Mouse (Mus musculus) hindbrain, embryonic 16.5 days (tissue): ENCODE measurements around the gene Nudt13. TPM values are rescaled to one million over a fixed set of nuclear protein-coding genes. Genes with fewer than 3 reads are reported as not detected.

ENCODE experiments used
- ATAC-seq: fragments of 200-750 bp; cut with Nextera tagmentation; 2 replicates; pipeline ENCODE4 v1.8.0; 2017; ENCODE audit warnings: moderate TSS enrichment, moderate library complexity
- H3K27ac ChIP-seq: fragments of 300-500 bp; sonication (generic); 2 replicates; pipeline ENCODE4 v1.5.1; 2014; ENCODE audit warnings: low read depth, mild to moderate bottlenecking, control low read depth, low read length, moderate library complexity
- H3K27me3 ChIP-seq: fragments of 300-500 bp; sonication (generic); replicated peaks from 2 replicates; pipeline ENCODE4 v1.6.1; 2014; ENCODE audit warnings: low read length; ENCODE audit not compliant: control insufficient read depth, insufficient read depth
- H3K36me3 ChIP-seq: fragments of 300-500 bp; sonication (generic); 2 replicates; pipeline ENCODE4 v1.6.1; 2014; ENCODE audit warnings: mild to moderate bottlenecking, low read length, moderate library complexity, mixed read lengths; ENCODE audit not compliant: control insufficient read depth, insufficient read depth
- H3K4me1 ChIP-seq: fragments of 300-500 bp; sonication (generic); 2 replicates; pipeline ENCODE4 v1.6.1; 2014; ENCODE audit warnings: low read depth, low read length; ENCODE audit not compliant: control insufficient read depth, insufficient read depth
- H3K4me2 ChIP-seq: fragments of 300-500 bp; sonication (generic); 2 replicates; pipeline ENCODE4 v1.6.1; 2014; ENCODE audit warnings: mild to moderate bottlenecking, low read length, control low read depth, moderate library complexity
- H3K4me3 ChIP-seq: fragments of 300-500 bp; sonication (generic); 2 replicates; pipeline ENCODE4 v1.5.1; 2014; ENCODE audit warnings: mild to moderate bottlenecking, low read length, control low read depth, moderate library complexity
- H3K9ac ChIP-seq: fragments of 300-500 bp; sonication (generic); 2 replicates; pipeline ENCODE4 v1.6.1; 2014; ENCODE audit warnings: low read depth, mild to moderate bottlenecking, control low read depth, low read length, moderate library complexity
- H3K9me3 ChIP-seq: fragments of 300-500 bp; sonication (generic); 2 replicates; pipeline ENCODE4 v1.6.1; 2014; ENCODE audit warnings: mild to moderate bottlenecking, low read length, moderate library complexity; ENCODE audit not compliant: control insufficient read depth
- WGBS: fragments of 180-500 bp; shearing (Covaris S2); extraction: QIAGEN DNeasy Blood & Tissue Kit; methylation state at CpG from one replicate; pipeline ENCODE4 v1.1.7; 2014; 5-methylcytosine and 5-hydroxymethylcytosine counted together
- polyA plus RNA-seq: library from polyadenylated mRNA; unstranded; fragments of >200 nt; fragmentation: Nextera tagmentation; extraction: Ambion mirVana; gene quantifications from 2 replicates; pipeline ENCODE4 v1.2.1, GENCODE M21; 2015

Gene Nudt13
- polyA plus RNA-seq, 1 experiment from 2014 or later = 16.4 TPM

DNA sequence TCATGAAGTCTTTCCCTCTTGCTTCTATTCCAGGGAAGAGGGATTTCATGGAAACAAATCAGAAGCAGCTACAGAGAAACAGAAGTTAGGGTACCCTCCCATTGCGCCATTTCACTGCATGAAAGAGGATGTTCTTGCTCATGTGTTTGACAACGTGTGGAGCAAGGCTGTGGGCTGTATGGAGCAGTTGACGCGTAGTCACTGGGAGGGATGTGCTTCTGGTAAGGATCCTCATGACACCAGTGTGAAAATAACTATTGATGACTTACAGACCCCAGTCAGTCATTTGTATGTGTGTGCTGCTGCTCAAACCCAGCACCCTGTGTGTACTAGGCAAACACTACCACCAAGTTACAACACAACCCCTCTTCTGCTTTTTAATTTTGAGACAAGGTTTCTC, 68.7 kb downstream of the Nudt13 start:
- H3K9me3 ChIP-seq = no peaks in the 10 kb centered on the region

More for the DNA sequence above, 68.7 kb downstream of the Nudt13 start:
- Histone ChIP-seq H3K36me3 (peaks cover 41% of the 10 kb centered on the region), H3K9ac (no peak overlapping the region), H3K4me1 (no peaks in the 10 kb centered on the region), H3K4me2 (no peak overlapping the region), H3K27ac (no peak overlapping the region), H3K4me3 (no peak overlapping the region), H3K27me3 (no peaks in the 10 kb centered on the region)
- no peak for ATAC-seq
- WGBS = 99% methylated on average over 4 of the region's 4 CpGs

Other genes starting within 250 kb of the Nudt13 start
- gene Saysd1, start 156.2 kb upstream of the Nudt13 start, polyA plus RNA-seq = 12.1 and 12.6 TPM in 2 replicates
- gene Kcnk5, start 112.9 kb upstream of the Nudt13 start, polyA plus RNA-seq = 1.4 and 1.7 TPM in 2 replicates
- 0.09 TPM in 1 of 2 replicates, not detected in the other for gene Kcnk16, start 25.5 kb upstream of the Nudt13 start, polyA plus RNA-seq
- 46.5 and 52.5 TPM in 2 replicates for gene Ecd, start 53.4 kb downstream of the Nudt13 start, polyA plus RNA-seq
- 40.1 and 40.4 TPM in 2 replicates for gene Fam149b, start 53.5 kb downstream of the Nudt13 start, polyA plus RNA-seq
- 129 and 131 TPM in 2 replicates for gene Dnajc9, start 94.2 kb downstream of the Nudt13 start, polyA plus RNA-seq
- 64.7 and 68.0 TPM in 2 replicates for gene Mrps16, start 98.9 kb downstream of the Nudt13 start, polyA plus RNA-seq
- gene Cfap70, start 157.5 kb downstream of the Nudt13 start, polyA plus RNA-seq = 1.2 and 1.9 TPM in 2 replicates
- 20.6 and 20.8 TPM in 2 replicates for gene Anxa7, start 185.4 kb downstream of the Nudt13 start, polyA plus RNA-seq
- 0.30 and 0.41 TPM in 2 replicates for gene Mss51, start 202.2 kb downstream of the Nudt13 start, polyA plus RNA-seq